Mouse (Mus musculus) forebrain, embryonic 15.5 days (tissue): Measurements from ENCODE around the gene Wt1. TPM values are rescaled to one million over a fixed set of nuclear protein-coding genes. Genes with fewer than 3 reads are reported as not detected.
A peak's percentile ranks its signal among the peaks of the same experiment; 100 is the strongest.

Experiments used
- ATAC-seq: fragments of 200-750 bp; cut with Nextera tagmentation; replicated peaks from 2 replicates; pipeline ENCODE4 v1.8.0; 2017; ENCODE audit warnings: mild to moderate bottlenecking, moderate TSS enrichment, moderate library complexity
- H3K27ac ChIP-seq: fragments of 300-500 bp; sonication (generic); replicated peaks from 2 replicates; pipeline ENCODE4 v1.5.1; 2015; ENCODE audit warnings: mild to moderate bottlenecking, inconsistent platforms
- H3K27me3 ChIP-seq: fragments of 300-500 bp; sonication (generic); 2 replicates; pipeline ENCODE4 v1.6.1; 2015; ENCODE audit warnings: inconsistent platforms
- H3K36me3 ChIP-seq: fragments of 300-500 bp; sonication (generic); 2 replicates; pipeline ENCODE4 v1.6.1; 2015; ENCODE audit warnings: mild to moderate bottlenecking, inconsistent platforms
- H3K4me1 ChIP-seq: fragments of 300-500 bp; sonication (generic); 2 replicates; pipeline ENCODE4 v1.6.1; 2015; ENCODE audit warnings: inconsistent platforms
- H3K4me2 ChIP-seq: fragments of 300-500 bp; sonication (generic); replicated peaks from 2 replicates; pipeline ENCODE4 v1.6.1; 2015; ENCODE audit warnings: mild to moderate bottlenecking, inconsistent platforms
- H3K4me3 ChIP-seq: fragments of 300-500 bp; sonication (generic); 2 replicates; pipeline ENCODE4 v1.5.1; 2015; ENCODE audit warnings: mild to moderate bottlenecking, inconsistent platforms
- H3K9ac ChIP-seq: fragments of 300-500 bp; sonication (generic); replicated peaks from 2 replicates; pipeline ENCODE4 v1.6.1; 2015; ENCODE audit warnings: mild to moderate bottlenecking, inconsistent platforms
- H3K9me3 ChIP-seq: fragments of 300-500 bp; sonication (generic); 2 replicates; pipeline ENCODE4 v1.6.1; 2016; ENCODE audit warnings: inconsistent platforms
- WGBS: fragments of 180-500 bp; shearing (Covaris S2); methylation state at CpG from one replicate; pipeline ENCODE4 v1.1.7; 2015; ENCODE audit warnings: mixed read lengths; 5-methylcytosine and 5-hydroxymethylcytosine counted together
- polyA plus RNA-seq: library from polyadenylated mRNA; unstranded; fragments of >200 nt; fragmentation: Nextera tagmentation; extraction: Ambion mirVana; gene quantifications from 2 replicates; pipeline ENCODE4 v1.2.1, GENCODE M21; 2015

Gene Wt1
- 0.08 TPM in 1 of 2 replicates, not detected in the other for polyA plus RNA-seq

DNA sequence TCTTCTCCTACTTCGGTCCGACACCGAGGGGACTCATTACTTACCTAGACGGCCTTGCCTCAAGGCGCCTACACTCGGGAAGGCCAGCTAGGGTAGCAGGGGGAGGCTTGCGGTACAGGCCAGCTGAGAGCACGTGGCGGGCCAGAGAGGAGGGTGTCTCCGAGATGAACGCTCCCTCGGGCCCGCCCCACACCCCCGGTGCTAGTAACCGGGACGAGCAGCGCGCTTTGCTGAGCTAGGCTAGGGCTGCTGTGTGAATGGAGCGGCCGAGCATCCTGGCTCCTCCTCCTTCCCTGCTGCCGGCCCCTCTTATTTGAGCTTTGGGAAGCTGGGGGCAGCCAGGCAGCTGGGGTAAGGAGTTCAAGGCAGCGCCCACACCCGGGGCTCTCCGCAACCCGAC is at the start of gene Wt1:
Gene Wt1 (plus strand): TSS at position 251 of the 400 bp plus-strand sequence.
- no peak within 1 kb of the TSS for H3K27ac ChIP-seq
- WGBS: under 1% methylated on average over 24 of the region's 25 CpGs
- peaks cover 25% of the 10 kb centered on the region for H3K4me1 ChIP-seq
- peak; percentile 59 for ATAC-seq
- H3K9ac ChIP-seq: no peak within 1 kb of the TSS
- no peaks in the 10 kb centered on the region for H3K36me3 ChIP-seq
- peaks cover 86% of the 10 kb centered on the region for H3K27me3 ChIP-seq
- H3K4me3 ChIP-seq: peak within 1 kb of the TSS; percentile 23
- H3K4me2 ChIP-seq: peak within 1 kb of the TSS; percentile 32
- no peaks in the 10 kb centered on the region for H3K9me3 ChIP-seq

DNA sequence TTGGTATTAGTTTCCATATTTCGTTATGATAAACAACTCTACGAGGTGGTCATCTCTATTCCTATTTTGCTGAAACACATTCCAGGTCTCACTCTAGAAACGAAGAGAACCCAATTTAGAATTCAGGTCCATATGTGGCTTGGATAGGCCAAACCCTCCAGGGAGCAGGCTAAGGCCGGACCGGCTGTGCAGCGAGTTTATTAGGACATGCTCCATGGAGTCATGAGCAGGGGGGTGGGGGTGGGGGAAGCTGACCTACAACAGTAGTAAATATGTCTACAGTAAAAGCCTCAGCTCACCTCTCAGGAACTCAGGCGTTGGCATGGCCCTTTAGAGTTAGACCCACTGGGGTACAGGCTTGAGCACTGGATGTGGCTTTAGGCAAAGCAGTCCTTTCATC is 49.2 kb upstream of the Wt1 start:
- no peak overlapping the region for H3K4me3 ChIP-seq
- no peak overlapping the region for H3K27ac ChIP-seq
- H3K9ac ChIP-seq: no peak overlapping the region
- no peaks in the 10 kb centered on the region for H3K4me1 ChIP-seq
- H3K27me3 ChIP-seq: no peaks in the 10 kb centered on the region
- no peaks in the 10 kb centered on the region for H3K36me3 ChIP-seq
- 90% methylated on average over 7 of the region's 7 CpGs for WGBS
- H3K9me3 ChIP-seq: no peaks in the 10 kb centered on the region
- no peak for ATAC-seq
- H3K4me2 ChIP-seq: no peak overlapping the region

DNA sequence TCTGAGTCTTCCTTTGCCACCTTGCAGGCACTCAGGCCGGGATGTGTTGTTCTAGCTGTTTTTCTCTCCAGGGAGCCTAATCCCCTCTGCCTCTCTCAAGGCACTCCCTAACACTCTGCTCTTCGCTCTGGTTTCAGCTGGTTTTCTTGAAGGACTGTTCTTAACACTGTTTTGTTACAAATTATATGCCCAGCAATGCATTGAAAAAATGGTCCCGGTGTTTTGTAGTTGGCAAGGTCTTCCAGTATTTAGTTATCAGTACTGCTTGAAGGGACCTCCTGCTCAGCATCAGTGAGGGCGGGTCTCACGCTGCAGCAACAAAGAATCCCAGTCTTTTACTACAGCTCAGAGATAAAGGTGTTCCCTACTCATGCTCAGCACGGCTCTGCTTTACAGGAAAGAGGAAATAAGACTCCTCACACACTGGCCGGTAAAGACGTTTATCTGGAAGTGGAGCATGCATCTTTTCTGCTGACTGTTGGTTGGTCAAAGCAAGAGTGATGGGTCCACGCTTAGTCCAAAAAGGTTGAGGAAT is 44.0 kb upstream of the Wt1 start:
- H3K36me3 ChIP-seq: no peaks in the 10 kb centered on the region

DNA sequence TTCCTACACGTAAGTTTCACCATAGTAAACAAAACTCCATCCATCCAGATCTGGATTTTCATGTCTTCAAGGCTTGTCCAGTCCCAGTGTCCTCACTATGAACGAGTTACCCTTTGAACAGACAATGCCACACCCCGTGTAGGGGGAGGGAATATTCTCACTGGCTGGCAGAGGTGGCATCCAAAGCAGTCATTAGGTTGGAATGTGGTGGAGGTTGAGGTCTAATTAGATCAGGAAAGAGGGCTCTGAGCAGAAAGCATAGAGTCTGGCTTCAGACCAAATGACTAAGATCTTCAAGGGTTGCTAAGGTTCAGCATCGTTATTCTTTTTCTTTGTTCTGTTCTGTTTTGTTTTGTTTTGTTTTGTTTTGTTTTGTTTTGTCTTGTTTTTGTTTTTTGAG is 42.3 kb upstream of the Wt1 start:
- H3K27me3 ChIP-seq: no peaks in the 10 kb centered on the region
- H3K4me2 ChIP-seq: no peak overlapping the region
- no peaks in the 10 kb centered on the region for H3K36me3 ChIP-seq
- H3K9me3 ChIP-seq: no peaks in the 10 kb centered on the region
- H3K9ac ChIP-seq: no peak overlapping the region
- ATAC-seq: no peak
- H3K4me3 ChIP-seq: no peak overlapping the region
- H3K4me1 ChIP-seq: peaks cover 2% of the 10 kb centered on the region
- no peak overlapping the region for H3K27ac ChIP-seq
- 45% methylated on average over 4 of the region's 4 CpGs for WGBS

More for the DNA sequence above, 44.0 kb upstream of the Wt1 start:
- H3K27me3 ChIP-seq: no peaks in the 10 kb centered on the region
- H3K27ac ChIP-seq: no peak overlapping the region
- no peak overlapping the region for H3K9ac ChIP-seq
- H3K4me3 ChIP-seq: no peak overlapping the region
- no peak for ATAC-seq
- H3K4me1 ChIP-seq: no peaks in the 10 kb centered on the region
- H3K9me3 ChIP-seq: no peaks in the 10 kb centered on the region
- WGBS: 28% methylated on average over 9 of the region's 9 CpGs
- no peak overlapping the region for H3K4me2 ChIP-seq

DNA sequence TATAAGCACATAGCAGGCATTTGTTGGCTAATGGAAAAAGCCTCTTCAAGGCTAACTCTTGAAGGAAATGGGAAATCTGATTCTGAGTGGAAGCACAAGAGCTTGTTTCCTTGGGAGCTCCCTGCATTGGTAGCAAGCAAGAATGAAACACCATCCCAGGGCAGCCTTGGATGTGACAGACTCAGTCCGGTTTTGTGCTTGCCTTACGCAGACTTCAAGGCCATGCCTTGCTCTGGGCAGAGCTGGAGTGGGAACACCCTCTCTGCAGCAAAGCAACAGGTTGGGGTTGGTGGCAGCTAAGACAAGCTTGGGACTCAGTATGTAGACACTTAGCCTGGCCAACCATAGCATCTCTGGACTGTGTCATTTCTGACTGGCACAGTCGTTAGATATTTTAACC is 40.2 kb upstream of the Wt1 start:
- Histone ChIP-seq H3K36me3 (no peaks in the 10 kb centered on the region), H3K27me3 (no peaks in the 10 kb centered on the region), H3K9me3 (no peaks in the 10 kb centered on the region), H3K4me1 (peaks cover 20% of the 10 kb centered on the region), H3K4me2 (no peak overlapping the region), H3K27ac (no peak overlapping the region), H3K4me3 (no peak overlapping the region), H3K9ac (no peak overlapping the region)
- 97% methylated on average over 3 of the region's 3 CpGs for WGBS
- no peak for ATAC-seq

DNA sequence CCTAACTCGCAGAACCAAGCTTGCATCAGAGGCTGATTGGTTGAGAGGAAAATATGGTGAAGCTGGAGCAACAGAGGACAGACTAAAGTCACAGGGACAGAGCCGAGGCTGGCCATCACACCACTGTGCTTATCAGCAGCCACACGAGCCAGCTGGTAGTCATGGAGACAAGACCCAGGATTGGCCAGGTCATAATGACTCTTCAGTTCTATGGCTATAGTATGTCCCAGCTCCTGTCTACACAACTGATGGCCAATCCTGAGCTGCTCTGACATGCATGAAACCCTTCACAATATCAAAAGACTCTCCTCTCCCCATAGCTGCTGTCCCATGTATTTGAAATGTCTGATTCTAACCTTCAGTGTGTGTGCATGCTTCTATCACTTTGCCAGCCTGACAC is 38.3 kb upstream of the Wt1 start:
- no peak overlapping the region for H3K4me2 ChIP-seq
- no peaks in the 10 kb centered on the region for H3K27me3 ChIP-seq
- H3K4me1 ChIP-seq: peaks cover 21% of the 10 kb centered on the region
- ATAC-seq: no peak
- no peaks in the 10 kb centered on the region for H3K9me3 ChIP-seq
- H3K4me3 ChIP-seq: no peak overlapping the region
- 83% methylated on average over 3 of the region's 3 CpGs for WGBS
- no peaks in the 10 kb centered on the region for H3K36me3 ChIP-seq
- no peak overlapping the region for H3K9ac ChIP-seq
- no peak overlapping the region for H3K27ac ChIP-seq

DNA sequence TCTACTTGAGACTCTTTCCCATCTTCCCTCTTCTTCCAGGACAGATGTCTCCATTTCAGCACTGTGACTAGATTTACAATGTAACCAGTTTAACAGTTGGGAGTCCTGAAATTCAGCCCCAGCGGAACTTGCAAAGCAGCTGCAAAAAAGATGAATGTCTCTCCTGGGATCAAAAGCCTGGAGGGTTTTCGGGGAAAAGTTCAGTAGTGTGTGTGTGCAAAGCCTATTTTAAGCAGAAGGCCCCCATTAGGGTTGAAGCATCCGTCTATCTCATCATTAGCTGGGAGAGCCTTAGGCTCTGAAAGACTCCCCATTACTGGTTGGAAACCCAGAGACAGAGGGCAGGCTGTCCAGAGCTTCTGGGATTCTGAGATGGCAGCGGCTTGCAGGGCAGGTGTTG is 37.2 kb upstream of the Wt1 start:
- Histone ChIP-seq H3K36me3 (no peaks in the 10 kb centered on the region), H3K9ac (no peak overlapping the region), H3K4me1 (peaks cover 21% of the 10 kb centered on the region), H3K4me3 (no peak overlapping the region), H3K4me2 (no peak overlapping the region), H3K27me3 (no peaks in the 10 kb centered on the region), H3K9me3 (no peaks in the 10 kb centered on the region), H3K27ac (no peak overlapping the region)
- ATAC-seq: no peak
- 61% methylated on average over 4 of the region's 4 CpGs for WGBS

DNA sequence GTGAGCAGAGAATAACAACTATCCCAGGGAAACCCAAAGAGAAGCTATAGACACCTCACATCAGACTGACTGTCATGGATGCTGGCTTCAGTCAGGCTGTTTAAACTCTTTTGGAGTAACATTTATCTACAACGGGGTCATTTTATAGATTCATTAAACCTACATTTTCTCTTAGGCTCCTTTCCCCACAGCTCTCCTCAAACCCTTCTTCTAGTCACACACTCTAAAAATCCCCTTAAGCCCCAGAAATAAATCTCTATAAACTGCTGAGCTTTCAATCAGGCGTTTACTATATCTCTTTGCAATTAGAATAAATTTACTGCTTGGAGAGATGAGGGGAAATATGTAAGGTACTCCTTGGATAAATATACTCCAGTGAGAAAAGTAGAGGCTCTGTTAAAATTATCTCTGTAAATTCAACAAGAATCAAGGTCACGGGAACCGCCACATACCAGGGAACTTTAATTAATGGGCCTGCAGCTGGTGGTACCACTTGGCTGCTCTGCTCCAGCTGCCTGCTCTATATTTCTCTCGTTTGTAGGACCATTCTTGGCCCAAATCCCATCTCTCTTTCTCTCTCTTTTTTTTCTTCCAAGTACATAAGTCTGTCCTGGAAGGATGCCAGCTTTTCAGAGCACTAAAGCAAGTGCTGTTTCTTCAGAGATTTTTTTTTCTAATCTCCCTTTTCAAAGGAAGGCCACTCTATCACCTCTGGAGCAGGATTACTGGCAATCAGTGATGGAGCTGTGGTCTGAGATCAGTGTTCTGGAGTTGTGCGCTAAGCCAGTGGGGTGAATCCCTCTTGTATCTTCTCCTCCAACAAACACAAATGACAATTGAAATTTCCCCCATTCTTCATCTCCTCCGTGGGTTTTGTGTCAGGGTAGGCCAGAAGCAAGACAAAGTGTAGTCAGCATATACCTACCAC is 36.5 kb upstream of the Wt1 start:
- no peaks in the 10 kb centered on the region for H3K27me3 ChIP-seq
- no peak overlapping the region for H3K9ac ChIP-seq
- 21% methylated on average over 7 of the region's 7 CpGs for WGBS
- no peaks in the 10 kb centered on the region for H3K36me3 ChIP-seq
- no peak overlapping the region for H3K4me2 ChIP-seq
- peak; percentile 80 for ATAC-seq
- H3K9me3 ChIP-seq: no peaks in the 10 kb centered on the region
- no peak overlapping the region for H3K4me3 ChIP-seq
- H3K27ac ChIP-seq: 0 out of 2 replicates have a peak overlapping the region, but pooled peaks have one; percentile 38
- peaks cover 21% of the 10 kb centered on the region for H3K4me1 ChIP-seq

DNA sequence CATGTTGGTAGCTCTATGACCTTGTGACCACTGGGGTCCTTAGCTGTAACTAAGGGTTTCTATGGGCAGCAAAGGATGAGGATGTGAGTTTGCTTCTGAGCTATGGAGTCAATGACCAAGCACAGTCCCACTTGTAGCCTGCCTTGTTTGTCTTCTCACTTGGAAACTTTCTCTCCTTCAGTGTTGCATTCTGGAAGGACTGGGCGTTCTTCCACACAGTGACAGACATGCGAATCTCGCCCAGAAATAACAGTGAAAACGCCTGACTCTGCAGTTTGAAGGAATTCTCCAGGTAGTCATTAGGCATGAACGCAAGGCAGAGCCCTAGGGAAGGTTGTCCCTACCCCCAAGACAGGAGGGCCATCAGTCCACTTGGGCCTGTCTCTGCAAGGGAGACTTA is 35.3 kb upstream of the Wt1 start:
- Histone ChIP-seq H3K27me3 (no peaks in the 10 kb centered on the region), H3K4me3 (no peak overlapping the region), H3K4me1 (peaks cover 21% of the 10 kb centered on the region), H3K27ac (no peak overlapping the region), H3K4me2 (no peak overlapping the region), H3K9me3 (no peaks in the 10 kb centered on the region), H3K9ac (no peak overlapping the region), H3K36me3 (no peaks in the 10 kb centered on the region)
- WGBS: 75% methylated on average over 5 of the region's 5 CpGs
- ATAC-seq: no peak

DNA sequence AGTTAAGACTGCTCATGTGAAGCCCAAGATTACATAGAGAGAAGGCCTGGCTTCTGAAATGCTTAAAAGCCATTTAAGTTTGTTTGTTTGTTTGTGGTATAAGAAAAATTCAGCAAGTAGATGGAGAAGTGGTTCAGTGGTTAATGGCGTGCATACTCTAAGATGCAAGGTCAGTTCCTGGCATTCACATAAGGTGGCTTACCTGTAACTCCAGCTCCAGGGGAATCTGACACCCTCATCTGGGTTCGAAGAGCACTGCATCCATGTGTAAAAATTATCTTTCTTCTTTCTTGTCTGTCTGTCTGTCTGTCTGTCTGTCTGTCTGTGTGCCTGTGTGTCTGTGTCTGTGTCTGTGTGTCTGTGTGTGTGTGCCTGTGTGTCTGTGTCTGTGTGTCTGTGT is 34.6 kb upstream of the Wt1 start, which contains the start of gene Gm11060:
Gene Gm11060 (plus strand): TSS at position 301 of the 400 bp plus-strand sequence.
- Histone ChIP-seq H3K27me3 (no peaks in the 10 kb centered on the region), H3K27ac (no peak within 1 kb of the TSS), H3K4me1 (peaks cover 21% of the 10 kb centered on the region), H3K4me2 (no peak within 1 kb of the TSS), H3K9ac (no peak within 1 kb of the TSS), H3K36me3 (no peaks in the 10 kb centered on the region), H3K4me3 (no peak within 1 kb of the TSS), H3K9me3 (no peaks in the 10 kb centered on the region)
- 88% methylated on average over 2 of the region's 2 CpGs for WGBS
- ATAC-seq: no peak

DNA sequence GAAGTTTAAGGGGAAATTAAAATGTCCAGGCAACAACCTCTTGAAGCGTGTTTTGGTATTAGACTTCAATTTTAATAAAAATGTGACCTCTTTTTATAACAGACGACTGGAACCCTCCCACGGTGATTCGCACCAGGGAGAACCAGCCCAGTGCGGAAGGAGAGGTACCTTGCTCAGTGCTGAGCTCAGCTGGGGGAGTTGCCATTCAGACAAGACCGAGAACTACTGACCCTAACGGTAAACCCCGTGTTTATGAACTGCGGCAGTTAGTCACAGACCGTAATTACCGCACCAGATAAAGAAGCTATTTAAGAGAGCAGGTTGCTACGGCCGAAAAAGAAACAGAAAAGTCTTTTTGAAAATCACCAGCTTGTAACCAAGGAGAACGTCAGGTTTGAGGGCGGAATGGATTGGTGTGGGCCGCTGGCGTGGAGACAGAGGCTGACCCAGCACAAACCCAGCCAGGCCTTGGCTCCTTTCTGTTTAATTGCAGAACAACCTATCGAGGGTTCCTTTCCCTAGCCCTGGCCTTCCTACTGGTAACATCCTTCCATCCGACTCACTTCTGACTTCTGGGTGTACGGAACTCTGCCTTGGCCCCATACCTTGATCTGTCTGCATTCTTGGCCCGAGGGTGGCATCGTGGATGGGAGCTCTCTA is 28.9 kb upstream of the Wt1 start:
- 86% methylated on average over 22 of the region's 22 CpGs for WGBS
- Histone ChIP-seq H3K4me2 (no peak overlapping the region), H3K27me3 (no peaks in the 10 kb centered on the region)

DNA sequence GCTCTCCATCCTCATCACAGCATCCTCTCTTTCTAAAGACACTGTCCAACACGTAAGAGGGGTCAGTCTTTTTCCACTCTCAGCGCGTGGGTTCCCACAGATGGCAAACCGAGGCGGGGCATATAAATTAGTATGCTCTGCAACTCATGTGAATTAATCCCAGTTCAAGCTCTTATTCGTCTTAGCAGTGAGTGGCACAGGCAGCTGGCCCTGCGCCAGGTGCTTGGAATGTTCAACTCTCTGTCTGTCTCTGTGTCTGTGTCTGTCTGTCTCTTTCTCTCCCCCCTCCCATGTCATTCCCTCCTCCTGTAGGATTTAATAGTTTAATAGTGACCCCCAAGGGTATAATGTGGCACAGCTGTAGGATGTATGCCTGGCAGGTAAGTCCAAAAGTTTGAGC is 26.9 kb upstream of the Wt1 start:
- Histone ChIP-seq H3K27me3 (no peaks in the 10 kb centered on the region), H3K9me3 (no peaks in the 10 kb centered on the region), H3K27ac (no peak overlapping the region), H3K9ac (no peak overlapping the region), H3K4me2 (no peak overlapping the region), H3K4me3 (no peak overlapping the region), H3K36me3 (no peaks in the 10 kb centered on the region), H3K4me1 (no peaks in the 10 kb centered on the region)
- ATAC-seq: no peak
- WGBS: 40% methylated on average over 7 of the region's 7 CpGs

More for the DNA sequence above, 28.9 kb upstream of the Wt1 start:
- Histone ChIP-seq H3K36me3 (no peaks in the 10 kb centered on the region), H3K9me3 (no peaks in the 10 kb centered on the region), H3K4me3 (no peak overlapping the region), H3K27ac (no peak overlapping the region), H3K9ac (no peak overlapping the region), H3K4me1 (no peaks in the 10 kb centered on the region)
- no peak for ATAC-seq
